Mouse (Mus musculus) bone marrow macrophage, adult 2 months (primary cell): Measurements from ENCODE around the gene Ppih.
"Not testable (repeated sequence)": the region's sequence is repeated elsewhere in the genome, so short reads cannot be mapped to it uniquely, and the experiment has no call there.

ENCODE experiments used
- CTCF ChIP-seq: IDR thresholded peaks from 2 replicates; pipeline ENCODE4 v1.5.1; 2012; ENCODE audit warnings: low read depth, mild to moderate bottlenecking, low read length, moderate library complexity
- POLR2A ChIP-seq: IDR thresholded peaks from 2 replicates; pipeline ENCODE4 v1.6.1; 2012; ENCODE audit warnings: mild to moderate bottlenecking, low read depth, low read length, borderline replicate concordance

DNA sequence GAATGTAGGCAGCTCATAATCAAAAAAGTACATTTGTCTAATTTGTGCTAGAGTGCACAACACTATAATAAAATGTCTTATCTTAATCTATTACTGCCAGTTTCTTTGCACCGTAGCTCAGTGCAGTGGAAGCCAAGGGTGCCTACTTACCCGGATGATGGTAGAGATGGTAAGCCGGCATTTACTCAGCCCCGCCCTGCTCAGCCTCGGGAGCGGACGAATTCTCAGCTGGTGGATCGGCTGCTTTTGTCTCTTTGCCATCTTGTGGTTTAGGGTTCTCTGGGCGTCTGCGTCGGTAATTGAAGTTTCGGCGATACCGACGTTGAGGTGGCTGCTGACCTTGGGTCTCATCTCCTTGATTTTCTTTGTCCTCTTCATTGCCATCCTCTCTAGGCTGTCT is 41.6 kb downstream of the Ppih start:
- TF ChIP-seq CTCF, POLR2A: not testable (repeated sequence)
